Mouse (Mus musculus): ENCODE measurements at regions not wholly inside any gene's neighbourhood (a gene's known extent, or its start where the extent isn't known, plus 50 kb on each side); places are given as distances from the start of the nearest gene placed in this dataset.

DNA sequence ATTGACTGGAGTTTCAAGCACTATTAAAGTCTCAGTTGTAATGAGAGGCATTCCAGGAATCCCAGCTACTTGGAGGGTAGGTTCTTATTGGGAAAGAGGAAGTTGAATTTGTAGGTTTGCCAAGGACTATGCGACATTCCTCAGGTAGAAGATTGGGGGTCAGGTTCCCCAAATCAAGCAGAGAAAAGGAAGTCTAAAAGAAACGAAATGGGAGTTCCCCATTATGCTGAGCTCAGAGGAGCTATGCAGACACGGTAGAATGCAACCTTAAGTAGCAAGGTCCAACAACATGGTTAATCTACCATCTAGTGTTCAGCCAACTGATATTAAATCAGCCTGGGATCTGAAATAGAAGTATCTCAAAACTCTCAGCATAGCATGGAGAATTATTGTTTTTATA is 1365.9 kb upstream of the Slc10a2 start:
- 75% methylated on average over 3 of the region's 3 CpGs for WGBS
- no peak overlapping the region for H3K4me3 ChIP-seq (replicated peaks; ENCODE audit: low read depth, low read length)
- H3K27ac ChIP-seq, result no peak overlapping the region
- H3K9ac ChIP-seq (ENCODE audit: low read depth, low read length), result no peak overlapping the region
- H3K4me2 ChIP-seq (ENCODE audit: low read length), result no peak overlapping the region
- ATAC-seq (replicated peaks; ENCODE audit: low FRiP score, low read depth) (no peak), DNase-seq (ENCODE audit: low spot score) (no peak)
- no peaks in the 10 kb centered on the region for H3K4me1 ChIP-seq (replicated peaks; ENCODE audit: insufficient read depth, low read length)
- H3K9me3 ChIP-seq (replicated peaks; ENCODE audit: low read length), result no peaks in the 10 kb centered on the region
- TF ChIP-seq CTCF (IDR thresholded peaks at IDR 0.05; ENCODE audit: low read depth), result no peak
- no peaks in the 10 kb centered on the region for H3K36me3 ChIP-seq (ENCODE audit: insufficient read depth, low read length)
- H3K27me3 ChIP-seq (ENCODE audit: insufficient read depth, low read length), result no peaks in the 10 kb centered on the region

DNA sequence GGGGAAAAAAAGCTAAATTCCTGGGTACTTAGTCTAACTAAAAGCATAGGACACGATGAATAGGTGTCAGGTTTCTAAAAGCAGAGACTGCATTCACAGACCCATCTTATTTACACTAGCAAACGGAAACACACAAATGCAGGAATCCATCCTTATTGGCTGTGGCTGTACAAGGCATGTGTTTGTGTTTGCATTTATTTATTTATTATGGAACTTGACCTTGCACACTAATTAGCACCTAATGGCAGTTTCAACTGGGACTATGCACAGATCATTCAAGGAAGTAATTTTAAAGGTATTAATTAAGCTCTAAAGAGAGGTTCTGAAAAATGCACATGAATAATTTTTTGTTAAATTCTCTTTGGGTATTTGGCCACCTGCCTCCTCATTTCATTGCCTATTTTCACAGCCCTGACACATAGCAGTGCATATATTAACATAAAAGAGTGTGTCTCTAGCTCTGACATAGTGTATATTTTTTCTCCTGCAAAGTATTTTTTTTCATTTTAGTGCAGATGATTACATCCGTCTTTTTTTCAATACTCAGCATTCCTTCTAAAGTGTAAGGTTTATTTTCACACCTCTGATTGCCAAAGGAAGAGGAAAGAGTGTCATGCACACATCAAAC is 1351.5 kb upstream of the Slc10a2 start:
- H3K4me2 ChIP-seq (ENCODE audit: low read length), result no peak overlapping the region
- H3K4me3 ChIP-seq (replicated peaks; ENCODE audit: low read depth, low read length), result no peak overlapping the region
- ATAC-seq (replicated peaks; ENCODE audit: low FRiP score, low read depth) (no peak), DNase-seq (ENCODE audit: low spot score) (no peak)
- TF ChIP-seq CTCF (IDR thresholded peaks at IDR 0.05; ENCODE audit: low read depth), result no peak
- H3K27me3 ChIP-seq (ENCODE audit: insufficient read depth, low read length), result no peaks in the 10 kb centered on the region
- 35% methylated on average over 3 of the region's 3 CpGs for WGBS
- H3K27ac ChIP-seq, result no peak overlapping the region
- H3K36me3 ChIP-seq (ENCODE audit: insufficient read depth, low read length), result no peaks in the 10 kb centered on the region
- no peak overlapping the region for H3K9ac ChIP-seq (ENCODE audit: low read depth, low read length)
- no peaks in the 10 kb centered on the region for H3K9me3 ChIP-seq (replicated peaks; ENCODE audit: low read length)
- no peaks in the 10 kb centered on the region for H3K4me1 ChIP-seq (replicated peaks; ENCODE audit: insufficient read depth, low read length)

DNA sequence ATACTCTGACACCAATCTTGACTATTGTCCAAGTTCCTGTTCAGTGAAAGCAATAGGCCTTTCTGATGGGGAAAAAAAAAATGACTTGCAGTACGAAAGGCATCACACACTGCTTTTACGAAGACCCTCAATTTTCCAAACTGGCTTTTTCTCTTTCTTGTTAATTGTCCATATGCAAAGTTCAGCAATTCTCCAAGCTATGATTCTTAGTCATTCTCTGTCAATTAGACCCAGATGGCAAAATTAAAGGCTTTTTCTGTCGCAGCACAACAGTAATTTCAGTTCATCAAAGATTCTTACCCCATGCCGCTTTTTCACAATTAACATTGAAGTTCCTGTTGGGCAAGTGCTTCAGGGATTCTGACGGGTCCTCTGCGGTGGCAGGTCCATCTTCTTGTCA is 1343.2 kb upstream of the Slc10a2 start:
- no peak for TF ChIP-seq CTCF (IDR thresholded peaks at IDR 0.05; ENCODE audit: low read depth)
- no peak overlapping the region for H3K4me3 ChIP-seq (replicated peaks; ENCODE audit: low read depth, low read length)
- no peak overlapping the region for H3K9ac ChIP-seq (ENCODE audit: low read depth, low read length)
- H3K27ac ChIP-seq, result no peak overlapping the region
- no peaks in the 10 kb centered on the region for H3K4me1 ChIP-seq (replicated peaks; ENCODE audit: insufficient read depth, low read length)
- WGBS, result 78% methylated on average over 6 of the region's 6 CpGs
- H3K4me2 ChIP-seq (ENCODE audit: low read length), result no peak overlapping the region
- no peaks in the 10 kb centered on the region for H3K36me3 ChIP-seq (ENCODE audit: insufficient read depth, low read length)
- DNase-seq (ENCODE audit: low spot score) (no peak), ATAC-seq (replicated peaks; ENCODE audit: low FRiP score, low read depth) (no peak)
- H3K27me3 ChIP-seq (ENCODE audit: insufficient read depth, low read length), result no peaks in the 10 kb centered on the region
- no peaks in the 10 kb centered on the region for H3K9me3 ChIP-seq (replicated peaks; ENCODE audit: low read length)

DNA sequence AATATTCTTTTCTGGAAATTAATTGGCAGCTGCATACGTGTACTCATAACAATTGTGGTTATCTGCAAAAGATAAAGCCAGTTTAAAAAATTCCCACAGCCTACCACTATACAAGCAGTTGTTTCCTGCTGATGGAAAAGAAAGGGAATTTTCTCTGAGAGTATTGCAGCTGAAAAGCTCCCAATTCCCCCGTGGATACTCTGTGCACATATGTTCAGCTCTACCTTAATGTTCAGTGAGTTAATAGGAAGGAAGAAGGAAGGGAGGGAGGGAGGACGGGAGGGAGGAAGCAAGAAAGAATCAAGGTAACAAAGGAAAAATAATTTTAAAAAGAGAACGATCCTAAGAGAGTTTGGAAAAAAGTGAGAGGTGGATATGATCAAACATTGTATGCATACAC is 1333.9 kb upstream of the Slc10a2 start:
- ATAC-seq (replicated peaks; ENCODE audit: low FRiP score, low read depth), result no peak
- H3K36me3 ChIP-seq (ENCODE audit: insufficient read depth, low read length), result no peaks in the 10 kb centered on the region

More for the DNA sequence above, 1333.9 kb upstream of the Slc10a2 start:
- 54% methylated on average over 4 of the region's 4 CpGs for WGBS
- Histone ChIP-seq H3K27ac (no peak overlapping the region), H3K9ac (ENCODE audit: low read depth, low read length) (no peak overlapping the region), H3K4me1 (replicated peaks; ENCODE audit: insufficient read depth, low read length) (no peaks in the 10 kb centered on the region), H3K4me3 (replicated peaks; ENCODE audit: low read depth, low read length) (no peak overlapping the region), H3K27me3 (ENCODE audit: insufficient read depth, low read length) (no peaks in the 10 kb centered on the region), H3K4me2 (ENCODE audit: low read length) (no peak overlapping the region), H3K9me3 (replicated peaks; ENCODE audit: low read length) (no peaks in the 10 kb centered on the region)
- TF ChIP-seq CTCF (IDR thresholded peaks at IDR 0.05; ENCODE audit: low read depth), result no peak
- DNase-seq (ENCODE audit: low spot score), result no peak

All from kidney, postnatal 0 days (tissue).